12 mouse cellular contexts compared by ENCODE assay signal in the genomic region with DNA sequence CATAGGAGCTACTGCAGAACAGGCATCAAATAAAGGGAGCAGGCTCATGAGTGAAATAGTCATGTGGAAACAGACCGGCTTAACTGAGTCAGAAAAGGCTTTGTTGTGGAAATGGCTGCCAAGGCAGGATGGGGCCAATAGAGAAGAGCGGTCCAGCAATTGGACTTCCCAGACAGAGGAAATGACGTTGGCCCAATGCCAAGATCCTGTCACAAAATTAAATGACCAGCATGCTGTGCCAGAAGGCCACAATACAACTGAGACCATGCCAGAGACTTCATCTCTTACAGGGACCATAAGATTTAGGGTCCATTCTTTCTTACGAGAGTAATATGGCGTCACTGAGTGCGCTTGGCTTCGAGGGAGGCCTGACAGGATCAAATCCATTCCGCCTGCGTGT. TPM values are rescaled to one million over a fixed set of nuclear protein-coding genes. Genes with fewer than 3 reads are reported as not detected.
DNase-seq lines count a peak whose midpoint lies in the region; ATAC-seq and TF ChIP-seq lines count a peak whose summit lies in the region.
"Had no signal": no experiment of that assay in that cellular context is flagged by ENCODE, and none has a peak within 500 bp of the region (broad histone marks: within the 10 kb centered on the region; RNA-seq: fewer than 3 reads in every experiment).

No protein-coding gene starts in this region.

- H3K4me3 ChIP-seq in heart, embryonic 10.5 days = no peak overlapping the region
- no peak overlapping the region for H3K4me3 ChIP-seq in hindbrain, postnatal 0 days (ENCODE audit: low read length)
- no peak overlapping the region for H3K4me3 ChIP-seq in lung, embryonic 16.5 days (ENCODE audit: low read length)
- H3K4me3 ChIP-seq: embryonic facial prominence, embryonic 13.5 days; heart, embryonic 15.5 days; limb, embryonic 13.5 days had no signal

- peak; percentile 86 for DNase-seq in heart, adult 11 months
- DNase-seq in heart, embryonic 10.5 days (ENCODE audit: low spot score) = no peak
- peak; percentile 56 for DNase-seq in adrenal gland, postnatal 10 days
- peak; percentile 80 for DNase-seq in hindbrain, postnatal 0 days (ENCODE audit: low spot score)
- no peak for DNase-seq in layer of hippocampus, adult 9-10 months (ENCODE audit: low spot score)
- no peak for DNase-seq in layer of hippocampus, adult 8-10 months (ENCODE audit: low spot score in 2 of 2)
- no peak for DNase-seq in gastrocnemius, postnatal 10 days

- peak; percentile 73 for ATAC-seq in hindbrain, postnatal 0 days
- ATAC-seq in lung, embryonic 16.5 days (ENCODE audit: low read depth) = peak; percentile 93

- H3K27me3 ChIP-seq in heart, embryonic 10.5 days (ENCODE audit: insufficient read depth, poor library complexity, severe bottlenecking) = no peaks in the 10 kb centered on the region
- no peaks in the 10 kb centered on the region for H3K27me3 ChIP-seq in hindbrain, postnatal 0 days (ENCODE audit: insufficient read depth, low read length)
- H3K27me3 ChIP-seq in lung, embryonic 16.5 days (ENCODE audit: control insufficient read depth, insufficient read depth, low read depth, low read length) = no peaks in the 10 kb centered on the region
- H3K27me3 ChIP-seq: embryonic facial prominence, embryonic 13.5 days; heart, embryonic 15.5 days; limb, embryonic 13.5 days had no signal

- H3K36me3 ChIP-seq in heart, embryonic 10.5 days = no peaks in the 10 kb centered on the region
- H3K36me3 ChIP-seq in hindbrain, postnatal 0 days (ENCODE audit: insufficient read depth, low read length) = no peaks in the 10 kb centered on the region
- H3K36me3 ChIP-seq in lung, embryonic 16.5 days (ENCODE audit: control insufficient read depth, insufficient read depth, low read length) = no peaks in the 10 kb centered on the region
- H3K36me3 ChIP-seq: embryonic facial prominence, embryonic 13.5 days; heart, embryonic 15.5 days; limb, embryonic 13.5 days had no signal

- no peak overlapping the region for H3K9ac ChIP-seq in hindbrain, postnatal 0 days (replicated peaks; ENCODE audit: low read length)
- H3K9ac ChIP-seq in lung, embryonic 16.5 days (ENCODE audit: low read length) = no peak overlapping the region
- H3K9ac ChIP-seq: embryonic facial prominence, embryonic 13.5 days; heart, embryonic 15.5 days; limb, embryonic 13.5 days had no signal

- H3K27ac ChIP-seq in heart, embryonic 10.5 days = no peak overlapping the region
- no peak overlapping the region for H3K27ac ChIP-seq in hindbrain, postnatal 0 days
- no peak overlapping the region; the same call in 1 of the 2 replicates for H3K27ac ChIP-seq in lung, embryonic 16.5 days (ENCODE audit: low read length)
- H3K27ac ChIP-seq: embryonic facial prominence, embryonic 13.5 days; heart, embryonic 15.5 days; limb, embryonic 13.5 days had no signal

- 82% methylated on average over 9 of the region's 9 CpGs for WGBS in heart, embryonic 10.5 days
- 30% methylated on average over 9 of the region's 9 CpGs for WGBS in hindbrain, postnatal 0 days
- WGBS in lung, embryonic 16.5 days = 37% methylated on average over 9 of the region's 9 CpGs

- H3K4me1 ChIP-seq in heart, embryonic 10.5 days = no peaks in the 10 kb centered on the region
- no peaks in the 10 kb centered on the region for H3K4me1 ChIP-seq in hindbrain, postnatal 0 days (ENCODE audit: insufficient read depth, low read length)
- H3K4me1 ChIP-seq in lung, embryonic 16.5 days (replicated peaks; ENCODE audit: control insufficient read depth, insufficient read depth, low read length) = peaks cover 3% of the 10 kb centered on the region; the same call in 1 of the 2 replicates
- H3K4me1 ChIP-seq: embryonic facial prominence, embryonic 13.5 days; heart, embryonic 15.5 days; limb, embryonic 13.5 days had no signal

- H3K4me2 ChIP-seq in hindbrain, postnatal 0 days (ENCODE audit: low read depth, low read length) = no peak overlapping the region
- no peak overlapping the region for H3K4me2 ChIP-seq in lung, embryonic 16.5 days (ENCODE audit: low read depth, low read length)
- H3K4me2 ChIP-seq: embryonic facial prominence, embryonic 13.5 days; heart, embryonic 15.5 days; limb, embryonic 13.5 days had no signal

- TF ChIP-seq CTCF in hindbrain, postnatal 0 days (IDR thresholded peaks at IDR 0.05; ENCODE audit: low read depth) = no peak

- no peaks in the 10 kb centered on the region for H3K9me3 ChIP-seq in heart, embryonic 10.5 days
- H3K9me3 ChIP-seq in hindbrain, postnatal 0 days (ENCODE audit: low read length) = no peaks in the 10 kb centered on the region
- H3K9me3 ChIP-seq in lung, embryonic 16.5 days (ENCODE audit: control insufficient read depth, low read length) = no peaks in the 10 kb centered on the region
- H3K9me3 ChIP-seq: embryonic facial prominence, embryonic 13.5 days; heart, embryonic 15.5 days; limb, embryonic 13.5 days had no signal

RNA-seq across cellular contexts. Expression of gene Ghsr, which starts 20.0 kb away (rescaled TPM):
- polyA plus RNA-seq in heart, embryonic 10.5 days (2016; fragmentation: Nextera tagmentation; extraction: Ambion mirVana) = not detected in 2 replicates
- total RNA-seq in adrenal gland, postnatal 10 days (2021) = not detected
- total RNA-seq in hindbrain, postnatal 0 days (2014; rRNA removed) = 1.1 and 1.2 TPM in 2 replicates
- 0.38 and 0.63 TPM in 2 replicates for polyA plus RNA-seq in hindbrain, postnatal 0 days (2015; fragmentation: Nextera tagmentation; extraction: Ambion mirVana)
- not detected in 2 replicates for polyA plus RNA-seq in lung, embryonic 16.5 days (2015; fragmentation: Nextera tagmentation; extraction: Ambion mirVana)
- total RNA-seq in layer of hippocampus, adult 8-10 months (2022) = 1 to 10 TPM in 2 of 4 experiments, under 1 TPM in 2; 0.90 to 1.7 (median 1.1) TPM
- total RNA-seq in gastrocnemius, postnatal 10 days (2021) = not detected
- polyA plus RNA-seq: embryonic facial prominence, embryonic 13.5 days; heart, embryonic 15.5 days; limb, embryonic 13.5 days; stomach, embryonic 16.5 days had no signal

RNA-seq across cellular contexts. Expression of gene Tnfsf10, which starts 34.3 kb away (rescaled TPM):
- polyA plus RNA-seq in heart, embryonic 10.5 days (2016; fragmentation: Nextera tagmentation; extraction: Ambion mirVana) = not detected in 2 replicates
- 10 to 100 TPM in 1 of 2 experiments, 1 to 10 TPM in 1; 8.0 to 15.0 TPM for total RNA-seq in adrenal gland, postnatal 10 days (2021)
- total RNA-seq in hindbrain, postnatal 0 days (2014; rRNA removed) = 0.36 and 0.73 TPM in 2 replicates
- polyA plus RNA-seq in hindbrain, postnatal 0 days (2015; fragmentation: Nextera tagmentation; extraction: Ambion mirVana) = 0.35 and 0.42 TPM in 2 replicates
- polyA plus RNA-seq in lung, embryonic 16.5 days (2015; fragmentation: Nextera tagmentation; extraction: Ambion mirVana) = 3.6 and 4.1 TPM in 2 replicates
- total RNA-seq in layer of hippocampus, adult 8-10 months (2022) = 1 to 10 TPM; 1.4 to 2.8 (median 2.2) TPM
- total RNA-seq in gastrocnemius, postnatal 10 days (2021) = 1 to 10 TPM; 5.3 to 6.1 TPM

Comparison
In these comparisons a context has a peak if more than half of its experiments do, and no peak if none do; other contexts are left out.
1. DNase-seq: peak in heart, adult 11 months (single experiment), adrenal gland, postnatal 10 days (single experiment) and hindbrain, postnatal 0 days (single experiment); none in heart, embryonic 10.5 days (single experiment), layer of hippocampus, adult 9-10 months (single experiment), layer of hippocampus, adult 8-10 months (0 of 2) and gastrocnemius, postnatal 10 days (single experiment).